Mouse (Mus musculus): ENCODE results near the gene Dab1. TPM values are rescaled to one million over a fixed set of nuclear protein-coding genes. Genes with fewer than 3 reads are reported as not detected.

Dab1 gene
- polyA plus RNA-seq, 1 experiment, result 56.8 TPM

- no peak for DNase-seq (ENCODE audit: extremely low spot score in 1 of 2, low spot score in 1 of 2)
Measured at GRCm38 (mm10) chr4:104769602-104770001, 1150.4 kb downstream of the Dab1 start.

GRCm38 (mm10) chr4:104770331-104770730 is 1151.2 kb downstream of the Dab1 start:
- DNase-seq (ENCODE audit: extremely low spot score in 1 of 2, low spot score in 1 of 2), result no peak

GRCm38 (mm10) chr4:104775601-104776000 is 1156.4 kb downstream of the Dab1 start:
- DNase-seq (ENCODE audit: extremely low spot score in 1 of 2, low spot score in 1 of 2), result no peak

- DNase-seq (ENCODE audit: extremely low spot score in 1 of 2, low spot score in 1 of 2), result no peak
Measured at GRCm38 (mm10) chr4:104779460-104779859, 1160.3 kb downstream of the Dab1 start.

- no peak for DNase-seq (ENCODE audit: extremely low spot score in 1 of 2, low spot score in 1 of 2)
Measured at GRCm38 (mm10) chr4:104781441-104781840, 1162.3 kb downstream of the Dab1 start.

- DNase-seq (ENCODE audit: extremely low spot score in 1 of 2, low spot score in 1 of 2), result no peak
Measured at GRCm38 (mm10) chr4:104782346-104782745, 1163.2 kb downstream of the Dab1 start.

- DNase-seq (ENCODE audit: extremely low spot score in 1 of 2, low spot score in 1 of 2), result no peak
Measured at GRCm38 (mm10) chr4:104792111-104792510, 1173.0 kb downstream of the Dab1 start.
